Mouse (Mus musculus): ENCODE data around the gene Efna5. TPM values are rescaled to one million over a fixed set of nuclear protein-coding genes. Genes with fewer than 3 reads are reported as not detected.

Efna5 gene
- polyA plus RNA-seq, 1 experiment: 4.1 TPM

GRCm38 (mm10) chr17:62657051-62657450 is 224.1 kb downstream of the Efna5 start:
- Histone ChIP-seq H3K4me3 (replicated peaks; ENCODE audit: insufficient read depth, low read depth, low read length) (no peak overlapping the region), H3K4me1 (ENCODE audit: control insufficient read depth, insufficient read depth, low read length) (no peaks in the 10 kb centered on the region), H3K27ac (ENCODE audit: insufficient read depth, low read length) (no peak overlapping the region), H3K27me3 (ENCODE audit: control insufficient read depth, insufficient read depth, low read length) (no peaks in the 10 kb centered on the region)
- 94% methylated on average over 7 of the region's 7 CpGs for WGBS
- TF ChIP-seq CTCF (IDR thresholded peaks at IDR 0.05; ENCODE audit: borderline replicate concordance, insufficient read depth, low read depth, low read length) (no peak), POLR2A (IDR thresholded peaks at IDR 0.05; ENCODE audit: borderline replicate concordance, insufficient read depth, low read length) (no peak)
- DNase-seq: no peak

- H3K27me3 ChIP-seq (ENCODE audit: control insufficient read depth, insufficient read depth, low read length): no peaks in the 10 kb centered on the region
- DNase-seq: no peak
- no peak overlapping the region for H3K27ac ChIP-seq (ENCODE audit: insufficient read depth, low read length)
- TF ChIP-seq CTCF (IDR thresholded peaks at IDR 0.05; ENCODE audit: borderline replicate concordance, insufficient read depth, low read depth, low read length) (no peak), POLR2A (IDR thresholded peaks at IDR 0.05; ENCODE audit: borderline replicate concordance, insufficient read depth, low read length) (no peak)
- H3K4me3 ChIP-seq (replicated peaks; ENCODE audit: insufficient read depth, low read depth, low read length): no peak overlapping the region
- WGBS: 77% methylated on average over 7 of the region's 7 CpGs
- no peaks in the 10 kb centered on the region for H3K4me1 ChIP-seq (ENCODE audit: control insufficient read depth, insufficient read depth, low read length)
These were observed 224.5 kb downstream of the Efna5 start for GRCm38 (mm10) chr17:62656591-62656990.

- no peak overlapping the region for H3K4me3 ChIP-seq (replicated peaks; ENCODE audit: insufficient read depth, low read depth, low read length)
- no peak for TF ChIP-seq POLR2A (IDR thresholded peaks at IDR 0.05; ENCODE audit: borderline replicate concordance, insufficient read depth, low read length)
- TF ChIP-seq CTCF (IDR thresholded peaks at IDR 0.05; ENCODE audit: borderline replicate concordance, insufficient read depth, low read depth, low read length): no peak
- 71% methylated on average over 16 of the region's 16 CpGs for whole genome bisulfite sequencing
- no peaks in the 10 kb centered on the region for H3K27me3 ChIP-seq (ENCODE audit: control insufficient read depth, insufficient read depth, low read length)
- no peak overlapping the region for H3K27ac ChIP-seq (ENCODE audit: insufficient read depth, low read length)
- H3K4me1 ChIP-seq (ENCODE audit: control insufficient read depth, insufficient read depth, low read length): no peaks in the 10 kb centered on the region
- no peak for DNase-seq
These were observed 225.2 kb downstream of the Efna5 start for GRCm38 (mm10) chr17:62655819-62656355.

DNA sequence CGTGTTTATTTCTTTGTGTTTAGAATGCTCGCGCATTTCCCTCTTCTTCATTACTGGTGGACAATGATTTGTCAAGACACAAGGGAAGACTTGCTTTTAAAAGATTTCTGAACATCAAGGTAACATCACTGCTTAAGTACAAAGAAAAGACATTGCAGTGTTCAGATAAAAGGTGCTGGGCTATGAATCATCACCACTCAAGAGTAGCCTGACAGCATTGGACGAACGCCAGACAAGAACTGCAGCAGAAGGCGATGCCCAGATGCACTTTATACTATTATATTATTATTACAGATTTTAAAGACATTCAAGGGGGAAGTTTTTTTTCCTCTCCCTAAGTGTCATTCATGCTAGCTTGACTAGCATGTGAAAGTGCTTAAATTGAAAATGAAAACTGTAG is 228.7 kb downstream of the Efna5 start:
- DNase-seq: no peak
- Histone ChIP-seq H3K27ac (ENCODE audit: insufficient read depth, low read length) (no peak overlapping the region), H3K27me3 (ENCODE audit: control insufficient read depth, insufficient read depth, low read length) (no peaks in the 10 kb centered on the region), H3K4me3 (replicated peaks; ENCODE audit: insufficient read depth, low read depth, low read length) (no peak overlapping the region), H3K4me1 (ENCODE audit: control insufficient read depth, insufficient read depth, low read length) (no peaks in the 10 kb centered on the region)
- WGBS: 74% methylated on average over 6 of the region's 6 CpGs
- TF ChIP-seq POLR2A (IDR thresholded peaks at IDR 0.05; ENCODE audit: borderline replicate concordance, insufficient read depth, low read length) (no peak), CTCF (IDR thresholded peaks at IDR 0.05; ENCODE audit: borderline replicate concordance, insufficient read depth, low read depth, low read length) (no peak)

GRCm38 (mm10) chr17:62651696-62652095 is 229.4 kb downstream of the Efna5 start:
- DNase-seq: no peak
- TF ChIP-seq POLR2A (IDR thresholded peaks at IDR 0.05; ENCODE audit: borderline replicate concordance, insufficient read depth, low read length) (no peak), CTCF (IDR thresholded peaks at IDR 0.05; ENCODE audit: borderline replicate concordance, insufficient read depth, low read depth, low read length) (no peak)

DNA sequence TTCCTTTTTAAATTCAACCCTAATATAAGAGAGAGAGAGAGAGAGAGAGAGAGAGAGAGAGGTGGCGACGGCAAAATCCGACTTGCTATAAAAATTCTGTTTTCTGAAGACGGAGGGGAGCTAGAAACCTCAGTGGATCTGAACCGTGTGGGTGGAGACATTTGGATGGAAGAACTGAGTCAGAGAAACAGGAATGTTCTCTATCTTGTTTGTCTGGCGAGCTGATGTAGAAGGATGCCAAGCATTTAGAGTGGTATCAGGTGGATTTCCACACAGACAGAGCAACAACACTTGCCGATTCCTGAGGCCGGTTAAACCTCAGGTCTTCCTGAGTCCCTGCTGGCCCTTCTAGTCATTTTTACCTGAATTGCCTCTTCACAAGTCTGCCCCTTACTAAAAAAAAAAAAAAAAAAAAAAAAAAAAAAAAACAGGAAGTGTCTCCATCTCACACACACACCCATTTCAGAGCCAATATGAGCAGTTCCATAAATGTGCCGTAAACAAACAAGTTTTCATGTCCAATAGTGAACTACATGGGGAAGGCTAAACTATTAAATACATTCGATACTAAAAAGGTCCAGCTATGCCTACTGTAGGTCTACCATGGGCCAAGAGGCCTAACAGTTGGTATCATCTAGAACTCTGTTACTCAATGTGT is 231.7 kb downstream of the Efna5 start:
- no peak for TF ChIP-seq CTCF (IDR thresholded peaks at IDR 0.05; ENCODE audit: borderline replicate concordance, insufficient read depth, low read depth, low read length)
- TF ChIP-seq POLR2A (IDR thresholded peaks at IDR 0.05; ENCODE audit: borderline replicate concordance, insufficient read depth, low read length): no peak
- DNase-seq: no peak
- H3K27me3 ChIP-seq (ENCODE audit: control insufficient read depth, insufficient read depth, low read length): no peaks in the 10 kb centered on the region
- 93% methylated on average over 10 of the region's 10 CpGs for WGBS
- H3K27ac ChIP-seq (ENCODE audit: insufficient read depth, low read length): no peak overlapping the region
- no peak overlapping the region for H3K4me3 ChIP-seq (replicated peaks; ENCODE audit: insufficient read depth, low read depth, low read length)
- no peaks in the 10 kb centered on the region for H3K4me1 ChIP-seq (ENCODE audit: control insufficient read depth, insufficient read depth, low read length)

More at GRCm38 (mm10) chr17:62651696-62652095, 229.4 kb downstream of the Efna5 start:
- Histone ChIP-seq H3K27ac (ENCODE audit: insufficient read depth, low read length) (no peak overlapping the region), H3K27me3 (ENCODE audit: control insufficient read depth, insufficient read depth, low read length) (no peaks in the 10 kb centered on the region), H3K4me1 (ENCODE audit: control insufficient read depth, insufficient read depth, low read length) (no peaks in the 10 kb centered on the region), H3K4me3 (replicated peaks; ENCODE audit: insufficient read depth, low read depth, low read length) (no peak overlapping the region)
- whole genome bisulfite sequencing: 88% methylated on average over 8 of the region's 8 CpGs

DNA sequence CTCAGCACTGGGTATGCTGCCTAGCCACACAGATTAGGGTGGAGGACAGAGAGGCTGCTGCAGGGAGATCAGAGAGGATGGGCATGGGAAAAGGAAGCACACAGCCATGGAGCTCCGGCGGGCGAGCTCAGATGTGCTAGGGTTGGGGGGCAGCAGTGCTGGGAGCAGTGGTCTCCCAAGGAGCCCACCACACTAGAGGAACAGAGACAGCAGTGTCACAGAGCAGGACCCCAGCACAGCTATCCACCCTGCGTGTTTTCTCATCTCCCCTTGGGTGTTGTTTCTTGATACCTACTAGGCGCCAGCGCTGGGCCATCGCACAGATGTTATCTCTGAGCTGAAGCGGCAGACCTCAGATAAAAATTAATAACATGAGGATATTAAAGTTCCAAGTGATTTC is 234.3 kb downstream of the Efna5 start:
- WGBS: 93% methylated on average over 8 of the region's 8 CpGs

More for the DNA sequence above, 234.3 kb downstream of the Efna5 start:
- TF ChIP-seq CTCF (IDR thresholded peaks at IDR 0.05; ENCODE audit: borderline replicate concordance, insufficient read depth, low read depth, low read length): no peak
- no peak for TF ChIP-seq POLR2A (IDR thresholded peaks at IDR 0.05; ENCODE audit: borderline replicate concordance, insufficient read depth, low read length)
- no peak overlapping the region for H3K27ac ChIP-seq (ENCODE audit: insufficient read depth, low read length)
- DNase-seq: no peak
- H3K27me3 ChIP-seq (ENCODE audit: control insufficient read depth, insufficient read depth, low read length): no peaks in the 10 kb centered on the region
- H3K4me3 ChIP-seq (replicated peaks; ENCODE audit: insufficient read depth, low read depth, low read length): no peak overlapping the region
- no peaks in the 10 kb centered on the region for H3K4me1 ChIP-seq (ENCODE audit: control insufficient read depth, insufficient read depth, low read length)

All from cerebellum, adult 2 months (tissue).